9 mouse cellular contexts compared by ENCODE assay signal in genomic region chr3:36065166-36065565, GRCm38 (mm10). TPM values are rescaled to one million over a fixed set of nuclear protein-coding genes. Genes with fewer than 3 reads are reported as not detected.
A peak's percentile ranks its signal among the peaks of the same experiment; 100 is the strongest.
DNase-seq lines count a peak whose midpoint lies in the region; ATAC-seq and TF ChIP-seq lines count a peak whose summit lies in the region.
"Had no signal": no experiment of that assay in that cellular context is flagged by ENCODE, and none has a peak within 500 bp of the region (broad histone marks: within the 10 kb centered on the region; RNA-seq: fewer than 3 reads in every experiment).

No protein-coding gene starts in this region.

- H3K9ac ChIP-seq in lung, postnatal 0 days (replicated peaks; ENCODE audit: low read depth): no peak overlapping the region
- H3K9ac ChIP-seq in embryonic facial prominence, embryonic 15.5 days: no peak overlapping the region

- TF ChIP-seq EP300 in lung, postnatal 0 days (IDR thresholded peaks at IDR 0.05): no peak

- no peak for DNase-seq in lung, postnatal 0 days (ENCODE audit: low spot score)
- DNase-seq in lung, postnatal 10 days: no peak
- DNase-seq in limb, embryonic 10.5 days (ENCODE audit: low spot score): no peak
- peak; percentile 17 for DNase-seq in splenic B cell, adult 2 months (ENCODE audit: low read depth, low spot score)
- no peak for DNase-seq in gastrocnemius, postnatal 4 days (ENCODE audit: low spot score in 2 of 2)
- DNase-seq in layer of hippocampus, postnatal 25 days (ENCODE audit: extremely low spot score in 1 of 2, low spot score in 1 of 2): no peak

- H3K36me3 ChIP-seq in lung, postnatal 0 days (ENCODE audit: insufficient read depth, low read length): no peaks in the 10 kb centered on the region
- peaks cover 6% of the 10 kb centered on the region; the same call in 1 of the 2 replicates for H3K36me3 ChIP-seq in embryonic facial prominence, embryonic 15.5 days
- H3K36me3 ChIP-seq in limb, embryonic 10.5 days: peaks cover 10% of the 10 kb centered on the region
- no peaks in the 10 kb centered on the region for H3K36me3 ChIP-seq in splenic B cell, adult 2 months (ENCODE audit: control insufficient read depth, insufficient read depth, low read length, poor library complexity, severe bottlenecking)

- no peak for ATAC-seq in lung, postnatal 0 days
- ATAC-seq in embryonic facial prominence, embryonic 15.5 days (ENCODE audit: insufficient number of reproducible peaks, low FRiP score, low TSS enrichment, low read depth): no peak
- ATAC-seq in megakaryocyte-erythroid progenitor cell, adult 5-6 weeks (replicated peaks; ENCODE audit: low FRiP score, low TSS enrichment, poor library complexity, severe bottlenecking): no peak

- H3K4me1 ChIP-seq in lung, postnatal 0 days (ENCODE audit: insufficient read depth, low read depth, low read length): peaks cover 2% of the 10 kb centered on the region; the same call in 1 of the 2 replicates
- H3K4me1 ChIP-seq in embryonic facial prominence, embryonic 15.5 days: peaks cover 14% of the 10 kb centered on the region
- H3K4me1 ChIP-seq in limb, embryonic 10.5 days: peaks cover 13% of the 10 kb centered on the region

- no peak overlapping the region for H3K27ac ChIP-seq in lung, postnatal 0 days (ENCODE audit: low read length)
- no peak overlapping the region for H3K27ac ChIP-seq in embryonic facial prominence, embryonic 15.5 days (replicated peaks)
- H3K27ac ChIP-seq in limb, embryonic 10.5 days: no peak overlapping the region

- no peaks in the 10 kb centered on the region for H3K9me3 ChIP-seq in lung, postnatal 0 days (ENCODE audit: low read length)
- no peaks in the 10 kb centered on the region for H3K9me3 ChIP-seq in embryonic facial prominence, embryonic 15.5 days (replicated peaks)
- H3K9me3 ChIP-seq in limb, embryonic 10.5 days (replicated peaks): no peaks in the 10 kb centered on the region

- WGBS in lung, postnatal 0 days: 95% methylated on average over 2 of the region's 2 CpGs
- WGBS in embryonic facial prominence, embryonic 15.5 days: 97% methylated on average over 2 of the region's 2 CpGs
- WGBS in limb, embryonic 10.5 days: 94% methylated on average over 2 of the region's 2 CpGs

- H3K27me3 ChIP-seq in lung, postnatal 0 days (replicated peaks; ENCODE audit: insufficient read depth, low read length): no peaks in the 10 kb centered on the region
- H3K27me3 ChIP-seq in embryonic facial prominence, embryonic 15.5 days: peaks cover 8% of the 10 kb centered on the region
- H3K27me3 ChIP-seq in limb, embryonic 10.5 days (ENCODE audit: low read depth, poor library complexity, severe bottlenecking): 0 out of 2 replicates have a peak, but pooled peaks cover 6% of the 10 kb centered on the region
- no peaks in the 10 kb centered on the region for H3K27me3 ChIP-seq in splenic B cell, adult 2 months (ENCODE audit: control insufficient read depth, insufficient read depth, low read length, poor library complexity, severe bottlenecking)

- H3K4me3 ChIP-seq in lung, postnatal 0 days (ENCODE audit: low read depth, low read length): peak overlapping the region; percentile 82; the same call in 1 of the 2 replicates
- H3K4me3 ChIP-seq in embryonic facial prominence, embryonic 15.5 days (replicated peaks): peak overlapping the region; percentile 92
- H3K4me3 ChIP-seq in limb, embryonic 10.5 days: peak overlapping the region; percentile 90

- H3K4me2 ChIP-seq in lung, postnatal 0 days (replicated peaks; ENCODE audit: low read depth, low read length): peak overlapping the region; percentile 79
- peak overlapping the region; percentile 67 for H3K4me2 ChIP-seq in embryonic facial prominence, embryonic 15.5 days (replicated peaks)

- no peak for TF ChIP-seq CTCF in lung, postnatal 0 days (IDR thresholded peaks at IDR 0.05)

RNA-seq across cellular contexts. Expression of gene Acad9, which starts 0.6 kb away (rescaled TPM):
- polyA plus RNA-seq in lung, postnatal 0 days (2015; fragmentation: Nextera tagmentation; extraction: Ambion mirVana): 46.1 and 52.2 TPM in 2 replicates
- 101 and 103 TPM in 2 replicates for polyA plus RNA-seq in embryonic facial prominence, embryonic 15.5 days (2015; fragmentation: Nextera tagmentation; extraction: Ambion mirVana)
- polyA plus RNA-seq in limb, embryonic 10.5 days (2016; fragmentation: Nextera tagmentation; extraction: Ambion mirVana): 85.4 and 95.5 TPM in 2 replicates
- total RNA-seq in gastrocnemius, postnatal 4 days (2021): 10 to 100 TPM; 27.4 to 32.6 TPM
- 27.4 and 41.5 TPM in 2 replicates for total RNA-seq in megakaryocyte-erythroid progenitor cell, adult 5-6 weeks (2014; fragmentation: Nextera tagmentation)
- 43.5 and 47.0 TPM in 2 replicates for total RNA-seq in megakaryocyte-erythroid progenitor cell, adult 5-6 weeks (2017)
- total RNA-seq in layer of hippocampus, postnatal 25 days (2021): 10 to 100 TPM; 44.9 to 47.2 TPM

RNA-seq across cellular contexts. Expression of gene Ccdc144b, which starts 11.8 kb away (rescaled TPM):
- not detected in 2 replicates for polyA plus RNA-seq in lung, postnatal 0 days (2015; fragmentation: Nextera tagmentation; extraction: Ambion mirVana)
- not detected in 2 replicates for polyA plus RNA-seq in embryonic facial prominence, embryonic 15.5 days (2015; fragmentation: Nextera tagmentation; extraction: Ambion mirVana)
- not detected in 2 replicates for polyA plus RNA-seq in limb, embryonic 10.5 days (2016; fragmentation: Nextera tagmentation; extraction: Ambion mirVana)
- total RNA-seq in gastrocnemius, postnatal 4 days (2021): under 1 TPM in 1 of 2 experiments, not detected in 1; 0.05 TPM
- not detected in 2 replicates for total RNA-seq in megakaryocyte-erythroid progenitor cell, adult 5-6 weeks (2014; fragmentation: Nextera tagmentation)
- not detected in 2 replicates for total RNA-seq in megakaryocyte-erythroid progenitor cell, adult 5-6 weeks (2017)
- not detected for total RNA-seq in layer of hippocampus, postnatal 25 days (2021)
- polyA plus RNA-seq: large intestine, adult 2 months had no signal
